Mouse (Mus musculus) small intestine, adult 2 months (tissue): ENCODE data around the gene Espl1.

Experiments
- CTCF ChIP-seq: fragments of 200-500 bp; IDR thresholded peaks from 2 replicates; pipeline ENCODE4 v1.5.1; 2012; ENCODE audit warnings: low read depth, mild to moderate bottlenecking, control low read depth, inconsistent platforms, low read length, moderate library complexity, mixed read lengths; ENCODE audit not compliant: insufficient replicate concordance, insufficient read length; ENCODE audit errors: extremely low read depth
- POLR2A ChIP-seq: fragments of 200-500 bp; IDR thresholded peaks from 2 replicates; pipeline ENCODE4 v1.6.1; 2012; ENCODE audit warnings: low read depth, mild to moderate bottlenecking, control low read depth, inconsistent platforms, low read length, moderate library complexity

DNA sequence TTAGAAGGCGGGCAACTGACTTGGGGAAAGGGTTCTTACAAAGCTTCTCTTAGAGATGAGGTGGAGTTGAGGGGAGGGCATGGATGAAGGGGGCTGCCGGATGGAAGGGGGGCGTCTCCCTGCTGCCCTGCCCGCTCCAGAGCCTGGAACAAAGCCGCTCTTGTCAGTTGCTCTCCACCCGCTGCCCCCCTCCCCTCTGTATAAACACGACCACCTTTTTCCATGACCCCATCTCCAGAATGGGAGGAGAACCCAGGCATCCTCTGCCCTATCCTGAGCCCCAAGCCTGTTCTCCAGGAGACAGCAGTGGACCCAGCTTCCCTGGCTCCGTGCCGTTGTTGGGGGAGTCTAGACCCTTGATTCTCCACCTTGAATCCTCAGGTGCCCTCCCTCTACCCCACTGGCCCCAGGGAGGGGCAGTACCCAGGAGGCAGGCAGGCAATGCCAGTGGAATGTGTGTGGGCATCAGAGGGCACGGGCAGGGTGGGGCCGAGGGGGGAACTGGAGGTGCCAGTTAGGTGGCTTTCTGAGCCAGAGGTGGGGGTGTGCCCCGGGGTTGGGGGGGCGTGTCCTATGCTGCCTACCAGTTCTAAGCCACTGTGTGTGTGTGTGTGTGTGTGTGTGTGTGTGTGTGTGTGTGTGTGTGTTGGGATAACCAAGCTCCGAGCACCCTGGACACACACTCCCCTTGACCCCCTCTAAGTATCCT, 40.4 kb upstream of the Espl1 start:
- TF ChIP-seq POLR2A, result no peak
- no peak for TF ChIP-seq CTCF
